Mouse (Mus musculus): ENCODE data around the gene Cd82.

The Cd82 gene

GRCm38 (mm10) chr2:93462760-93463159 lies at the start of gene Cd82:
Gene Cd82, minus strand, starts transcription at chr2:93463140.
- DNase-seq = peak; percentile 84

GRCm38 (mm10) chr2:93512130-93512529 lies 49.2 kb upstream of the Cd82 start:
- no peak for DNase-seq

- DNase-seq = no peak
Observed at GRCm38 (mm10) chr2:93510839-93511238, 47.9 kb upstream of the Cd82 start.

- DNase-seq = no peak
Observed at GRCm38 (mm10) chr2:93509777-93510750, 47.1 kb upstream of the Cd82 start.

- DNase-seq = no peak
Observed at GRCm38 (mm10) chr2:93505091-93505490, 42.2 kb upstream of the Cd82 start.

GRCm38 (mm10) chr2:93503353-93503752 lies 40.4 kb upstream of the Cd82 start:
- DNase-seq = no peak

- no peak for DNase-seq
Observed at GRCm38 (mm10) chr2:93501303-93501702, 38.4 kb upstream of the Cd82 start.

GRCm38 (mm10) chr2:93497221-93497620 lies 34.3 kb upstream of the Cd82 start:
- DNase-seq = no peak

GRCm38 (mm10) chr2:93495170-93495569 lies 32.2 kb upstream of the Cd82 start:
- no peak for DNase-seq

- DNase-seq = no peak
Observed at GRCm38 (mm10) chr2:93493541-93493940, 30.6 kb upstream of the Cd82 start.

GRCm38 (mm10) chr2:93490516-93490915 lies 27.6 kb upstream of the Cd82 start:
- DNase-seq = no peak

- no peak for DNase-seq
Observed at GRCm38 (mm10) chr2:93488911-93489587, 26.1 kb upstream of the Cd82 start.

GRCm38 (mm10) chr2:93485459-93485858 lies 22.5 kb upstream of the Cd82 start:
- DNase-seq = no peak

- DNase-seq = no peak
Observed at GRCm38 (mm10) chr2:93482036-93482644, 19.2 kb upstream of the Cd82 start.

GRCm38 (mm10) chr2:93478744-93479143 lies 15.8 kb upstream of the Cd82 start:
- no peak for DNase-seq

GRCm38 (mm10) chr2:93477519-93477918 lies 14.6 kb upstream of the Cd82 start:
- peak; percentile 71 for DNase-seq

GRCm38 (mm10) chr2:93476487-93476886 lies 13.5 kb upstream of the Cd82 start:
- no peak for DNase-seq

GRCm38 (mm10) chr2:93475040-93475439 lies 12.1 kb upstream of the Cd82 start:
- DNase-seq = peak; percentile 95

- no peak for DNase-seq
Observed at GRCm38 (mm10) chr2:93473915-93474314, 11.0 kb upstream of the Cd82 start.

GRCm38 (mm10) chr2:93470849-93471576 lies 8.1 kb upstream of the Cd82 start:
- DNase-seq = peak; percentile 94

GRCm38 (mm10) chr2:93470127-93470526 lies 7.2 kb upstream of the Cd82 start:
- DNase-seq = peak; percentile 84

GRCm38 (mm10) chr2:93469118-93469517 lies 6.2 kb upstream of the Cd82 start:
- DNase-seq = no peak

GRCm38 (mm10) chr2:93466314-93466713 lies 3.4 kb upstream of the Cd82 start:
- DNase-seq = no peak

All from lung, postnatal 36 days (tissue).